Mouse (Mus musculus): ENCODE data around the gene Ppp1r3g. TPM values are rescaled to one million over a fixed set of nuclear protein-coding genes. Genes with fewer than 3 reads are reported as not detected.

Ppp1r3g gene
- total RNA-seq (2012; rRNA removed), result 0.26 and 0.31 TPM in 2 replicates

GRCm38 (mm10) chr13:35958539-35958938, at the start of gene Ppp1r3g:
Gene Ppp1r3g (plus strand): TSS chr13:35958839.
- Histone ChIP-seq H3K36me3 (ENCODE audit: control insufficient read depth, insufficient read depth, low read length, poor library complexity, severe bottlenecking) (no peaks in the 10 kb centered on the region), H3K27ac (ENCODE audit: insufficient read depth, low read depth, low read length, poor library complexity, severe bottlenecking) (no peak within 1 kb of the TSS), H3K4me3 (ENCODE audit: insufficient read depth in 1 of 2, low read depth in 1 of 2, low read length in 2 of 2, poor library complexity in 1 of 2, severe bottlenecking in 1 of 2) (no peak within 1 kb of the TSS), H3K9me3 (ENCODE audit: control insufficient read depth, insufficient read depth, low read depth, low read length) (no peaks in the 10 kb centered on the region), H3K4me1 (ENCODE audit: control insufficient read depth in 2 of 2, insufficient read depth in 2 of 2, low read length in 2 of 2, poor library complexity in 1 of 2) (no peaks in the 10 kb centered on the region), H3K9ac (ENCODE audit: insufficient read depth, low read depth, low read length, poor library complexity, severe bottlenecking) (no peak within 1 kb of the TSS)
- no peak for DNase-seq (ENCODE audit: low read depth, low spot score)
- in situ Hi-C loops (cut with MboI; ENCODE audit: low sequenced_read_pairs in 2 of 2, unreplicated experiment in 2 of 2), result no loop called here
- TF ChIP-seq ZNF384 (IDR thresholded peaks at IDR 0.05; ENCODE audit: low read depth, low read length) (no peak), MAFK (IDR thresholded peaks at IDR 0.05; ENCODE audit: insufficient read depth, low read depth, low read length) (no peak), CHD2 (IDR thresholded peaks at IDR 0.05; ENCODE audit: low read depth, low read length) (no peak), ZC3H11A (IDR thresholded peaks at IDR 0.05; ENCODE audit: borderline replicate concordance, low read depth, low read length) (no peak), HCFC1 (IDR thresholded peaks at IDR 0.05; ENCODE audit: borderline replicate concordance, insufficient read depth, low read length) (no peak)

- no peak for TF ChIP-seq HCFC1 (IDR thresholded peaks at IDR 0.05; ENCODE audit: borderline replicate concordance, insufficient read depth, low read length)
- TF ChIP-seq ZNF384 (IDR thresholded peaks at IDR 0.05; ENCODE audit: low read depth, low read length), result no peak
- no peak for TF ChIP-seq CHD2 (IDR thresholded peaks at IDR 0.05; ENCODE audit: low read depth, low read length)
- no peak for TF ChIP-seq ZC3H11A (IDR thresholded peaks at IDR 0.05; ENCODE audit: borderline replicate concordance, low read depth, low read length)
- no peak for TF ChIP-seq MAFK (IDR thresholded peaks at IDR 0.05; ENCODE audit: insufficient read depth, low read depth, low read length)
- Histone ChIP-seq H3K4me1 (ENCODE audit: control insufficient read depth in 2 of 2, insufficient read depth in 2 of 2, low read length in 2 of 2, poor library complexity in 1 of 2) (no peaks in the 10 kb centered on the region), H3K9me3 (ENCODE audit: control insufficient read depth, insufficient read depth, low read depth, low read length) (no peaks in the 10 kb centered on the region), H3K27ac (ENCODE audit: insufficient read depth, low read depth, low read length, poor library complexity, severe bottlenecking) (no peak overlapping the region), H3K36me3 (ENCODE audit: control insufficient read depth, insufficient read depth, low read length, poor library complexity, severe bottlenecking) (no peaks in the 10 kb centered on the region), H3K9ac (ENCODE audit: insufficient read depth, low read depth, low read length, poor library complexity, severe bottlenecking) (no peak overlapping the region), H3K4me3 (ENCODE audit: insufficient read depth in 1 of 2, low read depth in 1 of 2, low read length in 2 of 2, poor library complexity in 1 of 2, severe bottlenecking in 1 of 2) (no peak overlapping the region)
- in situ Hi-C loops (cut with MboI; ENCODE audit: low sequenced_read_pairs in 2 of 2, unreplicated experiment in 2 of 2), result no loop called here
- no peak for DNase-seq (ENCODE audit: low read depth, low spot score)
These were observed 47.2 kb upstream of the Ppp1r3g start for GRCm38 (mm10) chr13:35911476-35911875.

- H3K27ac ChIP-seq (ENCODE audit: insufficient read depth, low read depth, low read length, poor library complexity, severe bottlenecking), result no peak overlapping the region
- no peak for TF ChIP-seq MAFK (IDR thresholded peaks at IDR 0.05; ENCODE audit: insufficient read depth, low read depth, low read length)
- TF ChIP-seq ZNF384 (IDR thresholded peaks at IDR 0.05; ENCODE audit: low read depth, low read length), result no peak
- TF ChIP-seq HCFC1 (IDR thresholded peaks at IDR 0.05; ENCODE audit: borderline replicate concordance, insufficient read depth, low read length), result no peak
- TF ChIP-seq ZC3H11A (IDR thresholded peaks at IDR 0.05; ENCODE audit: borderline replicate concordance, low read depth, low read length), result no peak
- no peak for TF ChIP-seq CHD2 (IDR thresholded peaks at IDR 0.05; ENCODE audit: low read depth, low read length)
- in situ Hi-C loops (cut with MboI; ENCODE audit: low sequenced_read_pairs in 2 of 2, unreplicated experiment in 2 of 2), result no loop called here
- no peak overlapping the region for H3K9ac ChIP-seq (ENCODE audit: insufficient read depth, low read depth, low read length, poor library complexity, severe bottlenecking)
- H3K9me3 ChIP-seq (ENCODE audit: control insufficient read depth, insufficient read depth, low read depth, low read length), result no peaks in the 10 kb centered on the region
- H3K36me3 ChIP-seq (ENCODE audit: control insufficient read depth, insufficient read depth, low read length, poor library complexity, severe bottlenecking), result no peaks in the 10 kb centered on the region
- DNase-seq (ENCODE audit: low read depth, low spot score), result no peak
- H3K4me3 ChIP-seq (ENCODE audit: insufficient read depth in 1 of 2, low read depth in 1 of 2, low read length in 2 of 2, poor library complexity in 1 of 2, severe bottlenecking in 1 of 2), result no peak overlapping the region
- H3K4me1 ChIP-seq (ENCODE audit: control insufficient read depth in 2 of 2, insufficient read depth in 2 of 2, low read length in 2 of 2, poor library complexity in 1 of 2), result peaks cover 0 to 3% of the 10 kb centered on the region in 2 experiments; a peak in 1 of 4 replicates
These were observed 20.6 kb upstream of the Ppp1r3g start for GRCm38 (mm10) chr13:35937991-35938390.

GRCm38 (mm10) chr13:35939871-35940665, 18.6 kb upstream of the Ppp1r3g start:
- Histone ChIP-seq H3K27ac (ENCODE audit: insufficient read depth, low read depth, low read length, poor library complexity, severe bottlenecking) (no peak overlapping the region), H3K4me3 (ENCODE audit: insufficient read depth in 1 of 2, low read depth in 1 of 2, low read length in 2 of 2, poor library complexity in 1 of 2, severe bottlenecking in 1 of 2) (no peak overlapping the region), H3K9ac (ENCODE audit: insufficient read depth, low read depth, low read length, poor library complexity, severe bottlenecking) (no peak overlapping the region), H3K36me3 (ENCODE audit: control insufficient read depth, insufficient read depth, low read length, poor library complexity, severe bottlenecking) (no peaks in the 10 kb centered on the region), H3K9me3 (ENCODE audit: control insufficient read depth, insufficient read depth, low read depth, low read length) (no peaks in the 10 kb centered on the region), H3K4me1 (ENCODE audit: control insufficient read depth in 2 of 2, insufficient read depth in 2 of 2, low read length in 2 of 2, poor library complexity in 1 of 2) (peaks cover 0 to 3% of the 10 kb centered on the region in 2 experiments; a peak in 1 of 4 replicates)
- no peak for TF ChIP-seq ZC3H11A (IDR thresholded peaks at IDR 0.05; ENCODE audit: borderline replicate concordance, low read depth, low read length)
- 0 out of 2 replicates have a peak, but pooled peaks have one; percentile 18 for TF ChIP-seq ZNF384 (IDR thresholded peaks at IDR 0.05; ENCODE audit: low read depth, low read length)
- DNase-seq (ENCODE audit: low read depth, low spot score), result no peak
- in situ Hi-C loops (cut with MboI; ENCODE audit: low sequenced_read_pairs in 2 of 2, unreplicated experiment in 2 of 2), result no loop called here
